In the genomic region with DNA sequence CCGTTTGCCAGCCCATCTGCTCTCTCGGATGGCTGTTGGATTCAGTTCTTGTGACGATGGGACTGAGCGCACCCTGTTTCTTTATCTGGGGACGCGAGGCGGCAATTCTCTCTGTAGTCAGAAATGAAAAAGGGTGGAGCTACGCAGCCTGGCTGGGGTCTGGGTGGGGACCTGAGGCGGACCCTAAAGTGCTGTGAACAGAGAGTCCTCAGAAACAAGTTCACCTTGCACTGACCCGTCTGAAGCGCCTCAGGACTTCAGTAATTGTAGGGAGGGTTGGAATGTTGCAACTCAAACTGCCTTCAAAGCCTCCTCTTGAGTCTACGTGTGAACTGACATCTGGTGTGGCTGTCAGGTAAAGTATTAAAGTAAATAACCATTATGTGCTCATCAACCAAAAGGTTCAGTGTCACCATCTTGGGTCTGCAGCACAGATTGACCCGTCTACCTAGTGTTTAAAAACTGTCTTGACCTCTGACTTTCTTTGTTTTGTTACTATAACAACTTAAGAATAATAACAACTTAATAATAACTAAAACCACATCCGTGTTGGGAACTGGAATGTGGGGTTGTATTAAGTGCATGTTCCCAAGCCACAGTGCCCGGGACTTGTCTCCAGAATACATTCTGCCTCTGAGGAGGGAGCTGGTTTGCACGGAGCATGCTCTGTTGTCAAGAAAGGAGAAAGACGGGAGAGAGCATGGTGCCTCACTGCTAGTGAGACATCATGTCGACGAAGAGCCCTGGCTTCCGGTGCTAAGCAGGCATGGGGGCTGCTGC, we compare ENCODE assay signal across 28 mouse cellular contexts. TPM values are rescaled to one million over a fixed set of nuclear protein-coding genes. Genes with fewer than 3 reads are reported as not detected.
DNase-seq lines count a peak whose midpoint lies in the region; ATAC-seq and TF ChIP-seq lines count a peak whose summit lies in the region.
"Had no signal": no experiment of that assay in that cellular context is flagged by ENCODE, and none has a peak within 500 bp of the region (broad histone marks: within the 10 kb centered on the region; RNA-seq: fewer than 3 reads in every experiment).

No protein-coding gene starts in this region.

- no peaks in the 10 kb centered on the region for H3K9me3 ChIP-seq in neural tube, embryonic 15.5 days (replicated peaks)
- no peaks in the 10 kb centered on the region for H3K9me3 ChIP-seq in forebrain, postnatal 0 days (ENCODE audit: low read length)
- H3K9me3 ChIP-seq: forebrain, embryonic 13.5 days; G1E; heart, embryonic 10.5 days; heart, embryonic 13.5 days; hindbrain, embryonic 12.5 days; hindbrain, embryonic 15.5 days had no signal

- no peak for ATAC-seq in neural tube, embryonic 15.5 days (ENCODE audit: low FRiP score)
- no peak for ATAC-seq in forebrain, postnatal 0 days
- ATAC-seq: activated CD4-positive, CD25-positive, alpha-beta regulatory T cell, adult 4 months; forebrain, embryonic 13.5 days; Patski had no signal

- no peak overlapping the region for H3K27ac ChIP-seq in neural tube, embryonic 15.5 days (replicated peaks)
- H3K27ac ChIP-seq in forebrain, postnatal 0 days (ENCODE audit: low read depth, low read length), result no peak overlapping the region
- H3K27ac ChIP-seq: forebrain, embryonic 10.5 days; forebrain, embryonic 13.5 days; heart, adult 2 months; heart, embryonic 10.5 days; heart, embryonic 13.5 days; hindbrain, embryonic 12.5 days; hindbrain, embryonic 15.5 days had no signal

- no peak for TF ChIP-seq CTCF in forebrain, postnatal 0 days (IDR thresholded peaks at IDR 0.05; ENCODE audit: low read depth)

- H3K27me3 ChIP-seq in neural tube, embryonic 15.5 days (replicated peaks), result no peaks in the 10 kb centered on the region
- H3K27me3 ChIP-seq in forebrain, postnatal 0 days (ENCODE audit: insufficient read depth, low read length), result no peaks in the 10 kb centered on the region
- H3K27me3 ChIP-seq: CH12.LX; forebrain, embryonic 13.5 days; heart, embryonic 13.5 days; hindbrain, embryonic 12.5 days; hindbrain, embryonic 15.5 days; Patski had no signal

- peak; percentile 23 for DNase-seq in lung, postnatal 10 days
- no peak for DNase-seq in lung, postnatal 4 days
- DNase-seq in ES-CJ7 (ENCODE audit: low read depth, low spot score) (peak; percentile 68), ZHBTc4 (ENCODE audit: low read depth, low spot score) (peak; percentile 71)
- no peak for DNase-seq in cerebellum, adult 8-10 months
- DNase-seq in forebrain, postnatal 0 days, result no peak
- DNase-seq: adrenal gland, adult 8-10 months; adrenal gland, postnatal 25 days; B cell, adult 2 months; cerebellum, adult 11-12 months; cerebellum, adult 9-10 months; cerebellum, postnatal 14 days; gastrocnemius, postnatal 10 days; gastrocnemius, postnatal 36 days; heart, adult 2 months; heart, postnatal 14 days; heart, postnatal 4 days had no signal

- no peaks in the 10 kb centered on the region for H3K4me1 ChIP-seq in neural tube, embryonic 15.5 days
- H3K4me1 ChIP-seq in forebrain, postnatal 0 days (ENCODE audit: insufficient read depth), result no peaks in the 10 kb centered on the region
- H3K4me1 ChIP-seq: forebrain, embryonic 10.5 days; forebrain, embryonic 13.5 days; heart, embryonic 13.5 days; hindbrain, embryonic 12.5 days; hindbrain, embryonic 15.5 days had no signal

- no peak overlapping the region for H3K4me3 ChIP-seq in neural tube, embryonic 15.5 days (replicated peaks)
- no peak overlapping the region for H3K4me3 ChIP-seq in forebrain, postnatal 0 days (ENCODE audit: low read depth, low read length)
- H3K4me3 ChIP-seq: forebrain, embryonic 10.5 days; forebrain, embryonic 13.5 days; heart, adult 2 months; heart, embryonic 10.5 days; heart, embryonic 13.5 days; hindbrain, embryonic 12.5 days; hindbrain, embryonic 15.5 days had no signal

- no peaks in the 10 kb centered on the region for H3K36me3 ChIP-seq in neural tube, embryonic 15.5 days
- no peaks in the 10 kb centered on the region for H3K36me3 ChIP-seq in forebrain, postnatal 0 days (ENCODE audit: insufficient read depth)
- H3K36me3 ChIP-seq: forebrain, embryonic 10.5 days; G1E; heart, embryonic 10.5 days; heart, embryonic 13.5 days; hindbrain, embryonic 12.5 days; hindbrain, embryonic 15.5 days had no signal

- H3K9ac ChIP-seq in neural tube, embryonic 15.5 days (replicated peaks), result no peak overlapping the region
- no peak overlapping the region for H3K9ac ChIP-seq in forebrain, postnatal 0 days
- H3K9ac ChIP-seq: forebrain, embryonic 13.5 days; heart, embryonic 13.5 days; hindbrain, embryonic 12.5 days; hindbrain, embryonic 15.5 days had no signal

- H3K4me2 ChIP-seq in neural tube, embryonic 15.5 days, result no peak overlapping the region
- no peak overlapping the region for H3K4me2 ChIP-seq in forebrain, postnatal 0 days (ENCODE audit: low read depth)
- H3K4me2 ChIP-seq: forebrain, embryonic 13.5 days; heart, embryonic 13.5 days; hindbrain, embryonic 12.5 days; hindbrain, embryonic 15.5 days had no signal

- WGBS in neural tube, embryonic 15.5 days, result 88% methylated on average over 20 of the region's 20 CpGs
- 76% methylated on average over 20 of the region's 20 CpGs for WGBS in forebrain, postnatal 0 days

RNA-seq across cellular contexts. Expression of gene Slc9a8, which starts 16.2 kb away (rescaled TPM):
- polyA plus RNA-seq in neural tube, embryonic 15.5 days (2015; fragmentation: Nextera tagmentation; extraction: Ambion mirVana), result 21.2 and 22.1 TPM in 2 replicates
- total RNA-seq in forebrain, postnatal 0 days (2014; rRNA removed), result 23.5 and 38.4 TPM in 2 replicates
- polyA plus RNA-seq in forebrain, postnatal 0 days (2015; fragmentation: Nextera tagmentation; extraction: Ambion mirVana), result 10.9 and 18.0 TPM in 2 replicates

RNA-seq across cellular contexts. Expression of gene B4galt5, which starts 56.3 kb away (rescaled TPM):
- 19.9 and 28.4 TPM in 2 replicates for polyA plus RNA-seq in neural tube, embryonic 15.5 days (2015; fragmentation: Nextera tagmentation; extraction: Ambion mirVana)
- 57.4 and 60.7 TPM in 2 replicates for total RNA-seq in forebrain, postnatal 0 days (2014; rRNA removed)
- 21.1 and 27.4 TPM in 2 replicates for polyA plus RNA-seq in forebrain, postnatal 0 days (2015; fragmentation: Nextera tagmentation; extraction: Ambion mirVana)

Comparison
In these comparisons a context has a peak if more than half of its experiments do, and no peak if none do; other contexts are left out.
1. DNase-seq: peak in lung, postnatal 10 days (single experiment), ES-CJ7 (single experiment) and ZHBTc4 (single experiment); none in lung, postnatal 4 days (0 of 2), cerebellum, adult 8-10 months (single experiment) and forebrain, postnatal 0 days (single experiment).